Mouse (Mus musculus): ENCODE measurements around the gene Fbxl8. TPM values are rescaled to one million over a fixed set of nuclear protein-coding genes. Genes with fewer than 3 reads are reported as not detected.
A peak's percentile ranks its signal among the peaks of the same experiment; 100 is the strongest.

Fbxl8 gene
- total and polyA plus RNA-seq, 2 experiments from 2014 or later: 0.85 to 1.4 TPM

GRCm38 (mm10) chr8:105310118-105310517 is 45.7 kb downstream of the Fbxl8 start:
- ATAC-seq (no peak), DNase-seq (no peak)
- Histone ChIP-seq H3K4me2 (ENCODE audit: low read depth) (no peak overlapping the region), H3K27ac (ENCODE audit: low read depth, low read length) (no peak overlapping the region), H3K9ac (no peak overlapping the region), H3K4me3 (ENCODE audit: low read depth, low read length) (no peak overlapping the region), H3K9me3 (ENCODE audit: low read length) (no peaks in the 10 kb centered on the region), H3K27me3 (ENCODE audit: insufficient read depth, low read length) (no peaks in the 10 kb centered on the region), H3K36me3 (ENCODE audit: insufficient read depth) (peaks cover 68% of the 10 kb centered on the region), H3K4me1 (ENCODE audit: insufficient read depth) (peaks cover 4% of the 10 kb centered on the region; the same call in 1 of the 2 replicates)
- WGBS: 89% methylated on average over 8 of the region's 8 CpGs
- no peak for TF ChIP-seq CTCF (IDR thresholded peaks at IDR 0.05; ENCODE audit: low read depth)

- no peak overlapping the region for H3K4me2 ChIP-seq (ENCODE audit: low read depth)
- no peak overlapping the region for H3K4me3 ChIP-seq (ENCODE audit: low read depth, low read length)
- ATAC-seq (0 out of 2 replicates have a peak, but pooled peaks have one; percentile 16), DNase-seq (no peak)
- no peaks in the 10 kb centered on the region for H3K27me3 ChIP-seq (ENCODE audit: insufficient read depth, low read length)
- no peak overlapping the region for H3K27ac ChIP-seq (ENCODE audit: low read depth, low read length)
- no peak overlapping the region for H3K9ac ChIP-seq
- peaks cover 76% of the 10 kb centered on the region for H3K36me3 ChIP-seq (ENCODE audit: insufficient read depth)
- no peaks in the 10 kb centered on the region for H3K9me3 ChIP-seq (ENCODE audit: low read length)
- 89% methylated on average over 1 of the region's 1 CpGs for WGBS
- TF ChIP-seq CTCF (IDR thresholded peaks at IDR 0.05; ENCODE audit: low read depth): 0 out of 2 replicates have a peak, but pooled peaks have one; percentile 28
- H3K4me1 ChIP-seq (ENCODE audit: insufficient read depth): no peaks in the 10 kb centered on the region
These were observed 47.3 kb downstream of the Fbxl8 start for GRCm38 (mm10) chr8:105311718-105312117.

GRCm38 (mm10) chr8:105312891-105313481 is 48.5 kb downstream of the Fbxl8 start:
- Histone ChIP-seq H3K4me1 (ENCODE audit: insufficient read depth) (no peaks in the 10 kb centered on the region), H3K9ac (no peak overlapping the region), H3K27me3 (ENCODE audit: insufficient read depth, low read length) (no peaks in the 10 kb centered on the region), H3K9me3 (ENCODE audit: low read length) (no peaks in the 10 kb centered on the region), H3K4me2 (ENCODE audit: low read depth) (no peak overlapping the region), H3K27ac (ENCODE audit: low read depth, low read length) (no peak overlapping the region), H3K36me3 (ENCODE audit: insufficient read depth) (peaks cover 74% of the 10 kb centered on the region), H3K4me3 (ENCODE audit: low read depth, low read length) (no peak overlapping the region)
- WGBS: 86% methylated on average over 8 of the region's 8 CpGs
- DNase-seq: no peak
- ATAC-seq: no peak
- no peak for TF ChIP-seq CTCF (IDR thresholded peaks at IDR 0.05; ENCODE audit: low read depth)

GRCm38 (mm10) chr8:105313622-105314402 is 49.4 kb downstream of the Fbxl8 start:
- ATAC-seq (no peak), DNase-seq (no peak)
- H3K9ac ChIP-seq: no peak overlapping the region
- H3K4me3 ChIP-seq (ENCODE audit: low read depth, low read length): no peak overlapping the region
- WGBS: 79% methylated on average over 9 of the region's 9 CpGs
- H3K27me3 ChIP-seq (ENCODE audit: insufficient read depth, low read length): no peaks in the 10 kb centered on the region
- TF ChIP-seq CTCF (IDR thresholded peaks at IDR 0.05; ENCODE audit: low read depth): no peak
- H3K4me1 ChIP-seq (ENCODE audit: insufficient read depth): no peaks in the 10 kb centered on the region
- peaks cover 73% of the 10 kb centered on the region for H3K36me3 ChIP-seq (ENCODE audit: insufficient read depth)
- H3K9me3 ChIP-seq (ENCODE audit: low read length): no peaks in the 10 kb centered on the region
- H3K4me2 ChIP-seq (ENCODE audit: low read depth): no peak overlapping the region
- H3K27ac ChIP-seq (ENCODE audit: low read depth, low read length): no peak overlapping the region

- WGBS: 93% methylated on average over 18 of the region's 18 CpGs
- Histone ChIP-seq H3K9me3 (ENCODE audit: low read length) (no peaks in the 10 kb centered on the region), H3K4me1 (ENCODE audit: insufficient read depth) (no peaks in the 10 kb centered on the region), H3K4me3 (ENCODE audit: low read depth, low read length) (no peak overlapping the region), H3K9ac (no peak overlapping the region), H3K4me2 (ENCODE audit: low read depth) (no peak overlapping the region), H3K27ac (ENCODE audit: low read depth, low read length) (no peak overlapping the region), H3K36me3 (ENCODE audit: insufficient read depth) (peaks cover 71% of the 10 kb centered on the region), H3K27me3 (ENCODE audit: insufficient read depth, low read length) (no peaks in the 10 kb centered on the region)
- no peak for ATAC-seq
- no peak for TF ChIP-seq CTCF (IDR thresholded peaks at IDR 0.05; ENCODE audit: low read depth)
- DNase-seq: no peak
These were observed 50.8 kb downstream of the Fbxl8 start for GRCm38 (mm10) chr8:105315073-105315769.

GRCm38 (mm10) chr8:105317941-105318340 is 53.5 kb downstream of the Fbxl8 start:
- H3K27me3 ChIP-seq (ENCODE audit: insufficient read depth, low read length): no peaks in the 10 kb centered on the region
- no peak overlapping the region for H3K4me3 ChIP-seq (ENCODE audit: low read depth, low read length)
- DNase-seq (no peak), ATAC-seq (no peak)
- no peaks in the 10 kb centered on the region for H3K4me1 ChIP-seq (ENCODE audit: insufficient read depth)
- H3K27ac ChIP-seq (ENCODE audit: low read depth, low read length): no peak overlapping the region
- 76% methylated on average over 4 of the region's 4 CpGs for WGBS
- no peak overlapping the region for H3K9ac ChIP-seq
- H3K36me3 ChIP-seq (ENCODE audit: insufficient read depth): peaks cover 68% of the 10 kb centered on the region
- no peak for TF ChIP-seq CTCF (IDR thresholded peaks at IDR 0.05; ENCODE audit: low read depth)
- H3K9me3 ChIP-seq (ENCODE audit: low read length): no peaks in the 10 kb centered on the region
- H3K4me2 ChIP-seq (ENCODE audit: low read depth): no peak overlapping the region
